In genomic region chr11:83852016-83852355, GRCm38 (mm10) we compare ENCODE assay signal across 9 mouse cellular contexts. TPM values are rescaled to one million over a fixed set of nuclear protein-coding genes. Genes with fewer than 3 reads are reported as not detected.
A peak's percentile ranks its signal among the peaks of the same experiment; 100 is the strongest.
DNase-seq lines count a peak whose midpoint lies in the region; ATAC-seq and TF ChIP-seq lines count a peak whose summit lies in the region.
"Had no signal": no experiment of that assay in that cellular context is flagged by ENCODE, and none has a peak within 500 bp of the region (broad histone marks: within the 10 kb centered on the region; RNA-seq: fewer than 3 reads in every experiment).

No protein-coding gene starts in this region.

- no peaks in the 10 kb centered on the region for H3K36me3 ChIP-seq in hindbrain, embryonic 10.5 days
- H3K36me3 ChIP-seq in hindbrain, embryonic 14.5 days (replicated peaks; ENCODE audit: control insufficient read depth, insufficient read depth): no peaks in the 10 kb centered on the region
- H3K36me3 ChIP-seq in kidney, postnatal 0 days (ENCODE audit: insufficient read depth, low read length): no peaks in the 10 kb centered on the region
- H3K36me3 ChIP-seq: G1E had no signal

- peak overlapping the region; percentile 25 for H3K4me3 ChIP-seq in hindbrain, embryonic 10.5 days
- H3K4me3 ChIP-seq in hindbrain, embryonic 14.5 days (replicated peaks; ENCODE audit: low read length): no peak overlapping the region
- peak overlapping the region; percentile 65 for H3K4me3 ChIP-seq in kidney, postnatal 0 days (replicated peaks; ENCODE audit: low read depth, low read length)

- no peak for ATAC-seq in hindbrain, embryonic 14.5 days (ENCODE audit: low FRiP score)
- ATAC-seq in kidney, postnatal 0 days (replicated peaks; ENCODE audit: low FRiP score, low read depth): no peak
- ATAC-seq in granulocyte monocyte progenitor cell, adult 5-6 weeks (replicated peaks; ENCODE audit: poor library complexity, severe bottlenecking): no peak

- H3K9me3 ChIP-seq in hindbrain, embryonic 10.5 days: no peaks in the 10 kb centered on the region
- no peaks in the 10 kb centered on the region for H3K9me3 ChIP-seq in hindbrain, embryonic 14.5 days (ENCODE audit: control insufficient read depth, low read length)
- no peaks in the 10 kb centered on the region for H3K9me3 ChIP-seq in kidney, postnatal 0 days (replicated peaks; ENCODE audit: low read length)
- H3K9me3 ChIP-seq: G1E had no signal

- peaks cover 41% of the 10 kb centered on the region for H3K4me1 ChIP-seq in hindbrain, embryonic 10.5 days (replicated peaks)
- H3K4me1 ChIP-seq in hindbrain, embryonic 14.5 days (replicated peaks; ENCODE audit: control insufficient read depth, insufficient read depth, low read length): peaks cover 4% of the 10 kb centered on the region; the same call in 1 of the 2 replicates
- H3K4me1 ChIP-seq in kidney, postnatal 0 days (replicated peaks; ENCODE audit: insufficient read depth, low read length): no peaks in the 10 kb centered on the region

- under 1% methylated on average over 24 of the region's 24 CpGs for WGBS in hindbrain, embryonic 10.5 days
- 1% methylated on average over 24 of the region's 24 CpGs for WGBS in hindbrain, embryonic 14.5 days
- 1% methylated on average over 24 of the region's 24 CpGs for WGBS in kidney, postnatal 0 days

- no peak overlapping the region for H3K4me2 ChIP-seq in hindbrain, embryonic 14.5 days (replicated peaks)
- peak overlapping the region; percentile 49 for H3K4me2 ChIP-seq in kidney, postnatal 0 days (ENCODE audit: low read length)

- no peak for DNase-seq in hindbrain, embryonic 10.5 days (ENCODE audit: low spot score)
- DNase-seq in hindbrain, embryonic 14.5 days (ENCODE audit: low spot score): no peak
- peak; percentile 64 for DNase-seq in embryo, embryonic 9.5 days (ENCODE audit: extremely low spot score)
- peak; percentile 40 for DNase-seq in kidney, postnatal 0 days (ENCODE audit: low spot score)
- DNase-seq in lung, postnatal 36 days: peak; percentile 17
- no peak for DNase-seq in cerebellum, adult 9-10 months
- DNase-seq in thymus, postnatal 25 days: no peak

- peaks cover 100% of the 10 kb centered on the region for H3K27me3 ChIP-seq in hindbrain, embryonic 10.5 days (ENCODE audit: insufficient read depth, poor library complexity, severe bottlenecking)
- H3K27me3 ChIP-seq in hindbrain, embryonic 14.5 days (ENCODE audit: control insufficient read depth, insufficient read depth, low read length): peaks cover 88% of the 10 kb centered on the region
- peaks cover 19% of the 10 kb centered on the region; the same call in 1 of the 2 replicates for H3K27me3 ChIP-seq in kidney, postnatal 0 days (ENCODE audit: insufficient read depth, low read length)

- no peak overlapping the region for H3K27ac ChIP-seq in hindbrain, embryonic 10.5 days
- H3K27ac ChIP-seq in hindbrain, embryonic 14.5 days: no peak overlapping the region
- H3K27ac ChIP-seq in kidney, postnatal 0 days: peak overlapping the region; percentile 95

- no peak overlapping the region for H3K9ac ChIP-seq in hindbrain, embryonic 14.5 days
- H3K9ac ChIP-seq in kidney, postnatal 0 days (ENCODE audit: low read depth, low read length): peak overlapping the region; percentile 88

- no peak for TF ChIP-seq CTCF in kidney, postnatal 0 days (IDR thresholded peaks at IDR 0.05; ENCODE audit: low read depth)

RNA-seq across cellular contexts. Expression of gene Hnf1b, which starts 2.1 kb away (rescaled TPM):
- not detected in 2 replicates for polyA plus RNA-seq in hindbrain, embryonic 10.5 days (2016; fragmentation: Nextera tagmentation; extraction: Ambion mirVana)
- polyA plus RNA-seq in hindbrain, embryonic 14.5 days (2014; fragmentation: Nextera tagmentation; extraction: Ambion mirVana): 0.21 TPM in 1 of 2 replicates, not detected in the other
- polyA plus RNA-seq in kidney, postnatal 0 days (2015; fragmentation: Nextera tagmentation; extraction: Ambion mirVana): 88.8 and 92.6 TPM in 2 replicates
- not detected in 2 replicates for total RNA-seq in granulocyte monocyte progenitor cell, adult 5-6 weeks (2014; fragmentation: Nextera tagmentation)
- total RNA-seq in granulocyte monocyte progenitor cell, adult 5-6 weeks (2017): not detected in 2 replicates
- polyA plus RNA-seq: G1E had no signal

Comparison
In these comparisons a context has a peak if more than half of its experiments do, and no peak if none do; other contexts are left out.
1. DNase-seq: peak in embryo, embryonic 9.5 days (single experiment), kidney, postnatal 0 days (single experiment) and lung, postnatal 36 days (single experiment); none in hindbrain, embryonic 10.5 days (single experiment), hindbrain, embryonic 14.5 days (single experiment), cerebellum, adult 9-10 months (single experiment) and thymus, postnatal 25 days (single experiment).
2. RNA of gene Hnf1b, which starts 2.1 kb away (polyA plus RNA-seq): 88.8 to 92.6 TPM in kidney, postnatal 0 days; 0.21 TPM in hindbrain, embryonic 14.5 days and not detected in hindbrain, embryonic 10.5 days; every median in the first group is over 10 times any median in the second.